Mouse (Mus musculus): ENCODE results near the gene Bdnf.

Bdnf gene

GRCm38 (mm10) chr2:109674532-109674931 is at the start of gene Bdnf:
TSS of gene Bdnf (plus strand) at chr2:109674700.
- DNase-seq (ENCODE audit: extremely low read depth, low read depth): no peak

- no peak for DNase-seq (ENCODE audit: extremely low read depth, low read depth)
These were observed 47.6 kb upstream of the Bdnf start for GRCm38 (mm10) chr2:109626864-109627263.

- DNase-seq (ENCODE audit: extremely low read depth, low read depth): no peak
These were observed 718 bp upstream of the Bdnf start for GRCm38 (mm10) chr2:109673509-109674455.

- no peak for DNase-seq (ENCODE audit: extremely low read depth, low read depth)
These were observed 551 bp downstream of the Bdnf start for GRCm38 (mm10) chr2:109675051-109675450.

- no peak for DNase-seq (ENCODE audit: extremely low read depth, low read depth)
These were observed 1.6 kb downstream of the Bdnf start for GRCm38 (mm10) chr2:109675973-109676617.

GRCm38 (mm10) chr2:109676618-109676974 is 2.1 kb downstream of the Bdnf start:
- DNase-seq (ENCODE audit: extremely low read depth, low read depth): no peak

GRCm38 (mm10) chr2:109677221-109678089 is 3.0 kb downstream of the Bdnf start:
- DNase-seq (ENCODE audit: extremely low read depth, low read depth): no peak

- no peak for DNase-seq (ENCODE audit: extremely low read depth, low read depth)
These were observed 3.5 kb downstream of the Bdnf start for GRCm38 (mm10) chr2:109678090-109678409.

- no peak for DNase-seq (ENCODE audit: extremely low read depth, low read depth)
These were observed 4.0 kb downstream of the Bdnf start for GRCm38 (mm10) chr2:109678454-109678853.

GRCm38 (mm10) chr2:109679446-109679845 is 4.9 kb downstream of the Bdnf start:
- DNase-seq (ENCODE audit: extremely low read depth, low read depth): peak; percentile 26

GRCm38 (mm10) chr2:109681071-109681470 is 6.6 kb downstream of the Bdnf start:
- DNase-seq (ENCODE audit: extremely low read depth, low read depth): no peak

- no peak for DNase-seq (ENCODE audit: extremely low read depth, low read depth)
These were observed 14.2 kb downstream of the Bdnf start for GRCm38 (mm10) chr2:109688661-109689060.

GRCm38 (mm10) chr2:109692266-109693177 is 18.0 kb downstream of the Bdnf start:
- no peak for DNase-seq (ENCODE audit: extremely low read depth, low read depth)

- no peak for DNase-seq (ENCODE audit: extremely low read depth, low read depth)
These were observed 18.9 kb downstream of the Bdnf start for GRCm38 (mm10) chr2:109693178-109694115.

GRCm38 (mm10) chr2:109694116-109694837 is 19.8 kb downstream of the Bdnf start:
- DNase-seq (ENCODE audit: extremely low read depth, low read depth): no peak

GRCm38 (mm10) chr2:109694838-109695225 is 20.3 kb downstream of the Bdnf start:
- DNase-seq (ENCODE audit: extremely low read depth, low read depth): peak; percentile 24

GRCm38 (mm10) chr2:109697151-109697550 is 22.7 kb downstream of the Bdnf start:
- DNase-seq (ENCODE audit: extremely low read depth, low read depth): no peak

- no peak for DNase-seq (ENCODE audit: extremely low read depth, low read depth)
These were observed 25.8 kb downstream of the Bdnf start for GRCm38 (mm10) chr2:109700291-109700690.

- no peak for DNase-seq (ENCODE audit: extremely low read depth, low read depth)
These were observed 29.1 kb downstream of the Bdnf start for GRCm38 (mm10) chr2:109703588-109703987.

Measured in MEL-GATA-1-ER (cell line).